Mouse (Mus musculus) telencephalon, adult 2 months (tissue): Measurements from ENCODE around the gene Itga9.

Experiments
- DNase-seq: peaks from one replicate; pipeline ENCODE4 v3.0.0-alpha.2; 2011; ENCODE audit warnings: low read depth, low spot score

The Itga9 gene

GRCm38 (mm10) chr9:118919672-118920186, 313.2 kb downstream of the Itga9 start:
- DNase-seq, result no peak

GRCm38 (mm10) chr9:118920798-118921515, 314.5 kb downstream of the Itga9 start:
- DNase-seq, result peak; percentile 78

- DNase-seq, result no peak
Measured at GRCm38 (mm10) chr9:118921926-118922325, 315.4 kb downstream of the Itga9 start.

GRCm38 (mm10) chr9:118924554-118925085, 318.1 kb downstream of the Itga9 start:
- DNase-seq, result no peak

- DNase-seq, result peak; percentile 92
Measured at GRCm38 (mm10) chr9:118925286-118926110, 319.0 kb downstream of the Itga9 start.

- no peak for DNase-seq
Measured at GRCm38 (mm10) chr9:118926111-118926650, 319.7 kb downstream of the Itga9 start, which contains the start of gene Ctdspl. TSS of gene Ctdspl (plus strand) at chr9:118926453.

GRCm38 (mm10) chr9:118926688-118927321, 320.3 kb downstream of the Itga9 start:
- DNase-seq, result no peak

GRCm38 (mm10) chr9:118927501-118927900, 321.0 kb downstream of the Itga9 start:
- no peak for DNase-seq

- no peak for DNase-seq
Measured at GRCm38 (mm10) chr9:118928007-118928406, 321.5 kb downstream of the Itga9 start.

GRCm38 (mm10) chr9:118928656-118929055, 322.2 kb downstream of the Itga9 start:
- DNase-seq, result no peak

GRCm38 (mm10) chr9:118930611-118931010, 324.1 kb downstream of the Itga9 start:
- DNase-seq, result no peak

GRCm38 (mm10) chr9:118933800-118934199, 327.3 kb downstream of the Itga9 start:
- DNase-seq, result no peak

- no peak for DNase-seq
Measured at GRCm38 (mm10) chr9:118934319-118934718, 327.8 kb downstream of the Itga9 start.

- no peak for DNase-seq
Measured at GRCm38 (mm10) chr9:118935098-118935497, 328.6 kb downstream of the Itga9 start.

GRCm38 (mm10) chr9:118936071-118936470, 329.6 kb downstream of the Itga9 start:
- no peak for DNase-seq

- no peak for DNase-seq
Measured at GRCm38 (mm10) chr9:118937515-118937914, 331.0 kb downstream of the Itga9 start.

GRCm38 (mm10) chr9:118939410-118939809, 332.9 kb downstream of the Itga9 start:
- no peak for DNase-seq

- no peak for DNase-seq
Measured at GRCm38 (mm10) chr9:118939831-118940230, 333.3 kb downstream of the Itga9 start.

- no peak for DNase-seq
Measured at GRCm38 (mm10) chr9:118940591-118941207, 334.2 kb downstream of the Itga9 start.

GRCm38 (mm10) chr9:118942030-118942429, 335.5 kb downstream of the Itga9 start:
- DNase-seq, result no peak

- no peak for DNase-seq
Measured at GRCm38 (mm10) chr9:118943941-118944340, 337.5 kb downstream of the Itga9 start.
